Mouse (Mus musculus): Measurements from ENCODE around the gene Pmfbp1. TPM values are rescaled to one million over a fixed set of nuclear protein-coding genes. Genes with fewer than 3 reads are reported as not detected.
"Not testable (repeated sequence)": the region's sequence is repeated elsewhere in the genome, so short reads cannot be mapped to it uniquely, and the experiment has no call there.

Gene Pmfbp1
- polyA plus RNA-seq (2012; rRNA removed): 0.02 TPM in 1 of 2 replicates, not detected in the other

DNA sequence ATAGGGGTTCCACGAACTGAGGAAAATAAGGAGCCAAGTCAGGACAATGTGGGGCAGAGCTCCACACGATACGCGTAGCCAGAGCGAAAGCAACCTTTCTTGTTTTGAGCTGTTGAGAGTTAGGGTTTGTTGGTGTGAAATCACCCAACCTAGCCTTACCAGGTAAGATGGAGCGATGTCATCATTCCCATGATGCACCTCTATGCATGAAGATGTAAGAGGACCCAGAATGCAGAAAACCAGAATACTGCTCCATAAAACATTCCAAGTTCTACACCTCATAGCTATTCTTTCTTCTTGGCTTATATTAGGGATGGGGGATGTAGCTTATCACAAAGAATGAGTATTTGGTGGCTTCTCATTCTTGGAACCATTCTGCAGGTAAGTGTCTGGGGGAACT lies at the start of gene Pmfbp1:
TSS of gene Pmfbp1 (plus strand) at position 301 of the 400 bp plus-strand sequence.
- TF ChIP-seq POLR2A (IDR thresholded peaks at IDR 0.05; ENCODE audit: borderline replicate concordance, extremely low read depth, low read depth, low read length) (no peak), CTCF (IDR thresholded peaks at IDR 0.05; ENCODE audit: insufficient read depth, low read length) (no peak)
- Histone ChIP-seq H3K4me3 (replicated peaks; ENCODE audit: extremely low read depth, low read depth, low read length) (no peak within 1 kb of the TSS), H3K4me1 (ENCODE audit: control insufficient read depth, insufficient read depth, low read length) (no peaks in the 10 kb centered on the region)
- WGBS: 92% methylated on average over 6 of the region's 6 CpGs
- DNase-seq: no peak

DNA sequence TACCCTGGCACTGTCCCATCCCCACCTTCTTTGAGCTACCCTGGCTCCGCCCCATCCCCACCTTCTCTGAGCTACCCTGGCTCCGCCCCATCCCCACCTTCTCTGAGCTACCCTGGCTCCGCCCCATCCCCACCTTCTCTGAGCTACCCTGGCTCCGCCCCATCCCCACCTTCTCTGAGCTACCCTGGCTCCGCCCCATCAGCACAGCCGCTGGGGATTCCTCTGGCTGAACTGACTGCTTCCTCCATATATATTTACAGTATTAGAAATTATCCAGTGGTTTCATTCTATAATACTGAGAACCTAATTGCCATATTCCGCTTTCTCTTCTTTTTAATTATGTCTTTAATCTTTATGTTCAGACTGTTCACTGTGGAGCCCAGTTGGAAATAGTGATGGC lies 46.9 kb upstream of the Pmfbp1 start:
- 32% methylated on average over 7 of the region's 7 CpGs for WGBS
- DNase-seq; H3K4me1 ChIP-seq (ENCODE audit: control insufficient read depth, insufficient read depth, low read length); H3K4me3 ChIP-seq (replicated peaks; ENCODE audit: extremely low read depth, low read depth, low read length): not testable (repeated sequence)

DNA sequence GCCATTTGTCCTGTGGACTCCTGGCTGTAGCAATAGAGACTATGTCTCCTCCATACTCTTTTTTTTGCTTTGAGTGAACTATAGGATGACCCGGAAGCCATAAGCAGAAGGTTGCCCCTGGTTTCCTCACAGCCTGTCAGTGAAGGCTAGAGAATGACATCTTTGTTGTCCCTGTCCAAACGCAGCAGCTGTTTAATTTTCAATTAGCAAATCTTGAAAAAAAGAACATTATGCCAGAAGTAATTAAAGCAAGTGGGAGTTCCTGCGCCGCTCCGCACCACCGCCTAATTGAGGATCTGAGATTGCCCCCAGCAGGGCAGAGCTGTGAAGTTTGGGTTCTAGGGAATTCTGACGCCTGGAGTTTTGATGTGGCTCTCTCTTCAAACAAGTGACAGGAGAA lies 42.8 kb upstream of the Pmfbp1 start:
- 68% methylated on average over 7 of the region's 7 CpGs for WGBS

DNA sequence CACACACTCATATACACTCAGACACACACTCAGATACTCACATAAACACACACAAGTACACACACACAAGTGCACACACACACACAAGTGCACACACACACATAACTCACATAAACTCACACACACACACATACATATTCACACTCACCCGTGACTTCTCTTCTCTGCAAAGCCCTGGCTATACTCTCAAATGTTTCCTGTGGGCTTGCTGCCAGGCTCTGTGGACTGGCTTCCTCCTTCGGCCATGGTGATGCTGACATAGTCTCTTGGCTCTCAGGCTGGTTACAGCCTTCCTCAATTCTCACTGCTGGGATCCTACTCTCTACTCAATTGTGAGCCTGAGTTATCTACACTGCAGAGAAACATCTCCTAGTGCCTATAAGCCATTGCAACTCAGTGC lies 38.7 kb upstream of the Pmfbp1 start:
- TF ChIP-seq CTCF (IDR thresholded peaks at IDR 0.05; ENCODE audit: insufficient read depth, low read length): no peak
- TF ChIP-seq POLR2A (IDR thresholded peaks at IDR 0.05; ENCODE audit: borderline replicate concordance, extremely low read depth, low read depth, low read length): no peak
- H3K4me3 ChIP-seq (replicated peaks; ENCODE audit: extremely low read depth, low read depth, low read length): no peak overlapping the region
- DNase-seq: no peak
- H3K4me1 ChIP-seq (ENCODE audit: control insufficient read depth, insufficient read depth, low read length): no peaks in the 10 kb centered on the region
- 9% methylated on average over 2 of the region's 2 CpGs for WGBS

More for the DNA sequence above, 42.8 kb upstream of the Pmfbp1 start:
- Histone ChIP-seq H3K4me1 (ENCODE audit: control insufficient read depth, insufficient read depth, low read length) (no peaks in the 10 kb centered on the region), H3K4me3 (replicated peaks; ENCODE audit: extremely low read depth, low read depth, low read length) (no peak overlapping the region)
- DNase-seq: no peak
- no peak for TF ChIP-seq CTCF (IDR thresholded peaks at IDR 0.05; ENCODE audit: insufficient read depth, low read length)
- no peak for TF ChIP-seq POLR2A (IDR thresholded peaks at IDR 0.05; ENCODE audit: borderline replicate concordance, extremely low read depth, low read depth, low read length)

DNA sequence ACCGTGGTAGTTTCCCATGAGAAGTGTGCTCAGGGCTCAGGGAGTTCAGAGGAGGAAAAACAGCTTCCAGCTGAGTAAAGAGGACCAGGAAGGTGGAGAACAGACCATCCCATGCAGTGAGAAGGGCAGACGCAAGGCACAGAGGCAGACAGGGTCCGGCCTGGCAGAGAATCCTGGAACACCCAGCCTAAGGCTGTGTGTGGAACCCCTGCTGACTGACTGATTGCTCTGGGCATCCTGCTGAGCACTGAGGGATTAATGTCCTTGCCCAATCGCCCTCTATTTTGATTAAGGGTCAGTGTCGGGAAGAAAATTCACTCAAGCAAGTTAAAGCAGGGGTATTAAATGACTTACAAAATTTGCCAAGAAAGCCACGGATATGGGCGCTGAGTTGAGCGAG lies 36.4 kb upstream of the Pmfbp1 start:
- Histone ChIP-seq H3K4me1 (ENCODE audit: control insufficient read depth, insufficient read depth, low read length) (no peaks in the 10 kb centered on the region), H3K4me3 (replicated peaks; ENCODE audit: extremely low read depth, low read depth, low read length) (no peak overlapping the region)
- no peak for DNase-seq
- TF ChIP-seq POLR2A (IDR thresholded peaks at IDR 0.05; ENCODE audit: borderline replicate concordance, extremely low read depth, low read depth, low read length) (no peak), CTCF (IDR thresholded peaks at IDR 0.05; ENCODE audit: insufficient read depth, low read length) (no peak)
- WGBS: 73% methylated on average over 8 of the region's 8 CpGs

DNA sequence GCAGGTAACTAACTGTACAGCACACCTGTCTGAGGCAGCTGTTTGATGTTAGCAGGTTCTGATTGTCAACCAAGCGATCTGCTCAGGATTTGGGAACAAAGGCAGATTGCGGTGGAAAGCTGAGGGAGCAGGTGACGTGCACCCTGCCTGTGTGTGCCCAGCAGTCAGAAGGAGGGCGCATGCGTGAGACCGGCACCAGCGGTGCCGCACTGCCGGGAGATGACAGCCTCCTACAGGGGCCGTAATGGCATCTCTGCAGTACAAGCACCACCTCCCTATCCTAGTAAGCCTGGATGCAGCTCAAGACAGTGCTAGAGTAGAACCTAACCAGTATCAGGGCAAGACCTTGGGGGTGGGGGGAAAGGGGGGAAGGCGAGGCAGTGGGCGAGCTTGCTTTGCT lies 35.2 kb upstream of the Pmfbp1 start:
- no peaks in the 10 kb centered on the region for H3K4me1 ChIP-seq (ENCODE audit: control insufficient read depth, insufficient read depth, low read length)
- no peak for DNase-seq
- WGBS: 72% methylated on average over 12 of the region's 12 CpGs
- H3K4me3 ChIP-seq (replicated peaks; ENCODE audit: extremely low read depth, low read depth, low read length): no peak overlapping the region
- TF ChIP-seq CTCF (IDR thresholded peaks at IDR 0.05; ENCODE audit: insufficient read depth, low read length): no peak

DNA sequence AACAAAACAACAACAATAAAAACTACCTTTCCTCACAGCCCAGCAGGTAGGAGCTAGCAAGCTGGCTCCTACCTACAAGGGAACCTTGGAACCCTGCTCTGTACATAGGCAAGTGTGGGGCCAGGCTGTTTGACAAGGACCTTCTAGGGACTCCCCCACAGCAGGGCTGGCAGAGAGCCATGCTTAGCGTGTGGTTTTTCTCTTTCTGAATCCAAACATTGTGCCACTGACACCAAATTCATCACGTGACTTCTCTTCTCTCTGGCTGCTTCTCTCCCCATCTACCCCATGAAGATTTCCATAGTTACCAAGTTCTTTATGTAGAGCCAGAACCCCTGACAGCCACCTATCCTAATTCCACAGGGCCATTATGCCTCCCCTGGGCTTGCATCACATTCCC lies 30.8 kb upstream of the Pmfbp1 start:
- Histone ChIP-seq H3K4me3 (replicated peaks; ENCODE audit: extremely low read depth, low read depth, low read length) (no peak overlapping the region), H3K4me1 (ENCODE audit: control insufficient read depth, insufficient read depth, low read length) (no peaks in the 10 kb centered on the region; the same call in 1 of the 2 replicates)
- DNase-seq: no peak
- 9% methylated on average over 2 of the region's 2 CpGs for WGBS
- no peak for TF ChIP-seq POLR2A (IDR thresholded peaks at IDR 0.05; ENCODE audit: borderline replicate concordance, extremely low read depth, low read depth, low read length)
- no peak for TF ChIP-seq CTCF (IDR thresholded peaks at IDR 0.05; ENCODE audit: insufficient read depth, low read length)

DNA sequence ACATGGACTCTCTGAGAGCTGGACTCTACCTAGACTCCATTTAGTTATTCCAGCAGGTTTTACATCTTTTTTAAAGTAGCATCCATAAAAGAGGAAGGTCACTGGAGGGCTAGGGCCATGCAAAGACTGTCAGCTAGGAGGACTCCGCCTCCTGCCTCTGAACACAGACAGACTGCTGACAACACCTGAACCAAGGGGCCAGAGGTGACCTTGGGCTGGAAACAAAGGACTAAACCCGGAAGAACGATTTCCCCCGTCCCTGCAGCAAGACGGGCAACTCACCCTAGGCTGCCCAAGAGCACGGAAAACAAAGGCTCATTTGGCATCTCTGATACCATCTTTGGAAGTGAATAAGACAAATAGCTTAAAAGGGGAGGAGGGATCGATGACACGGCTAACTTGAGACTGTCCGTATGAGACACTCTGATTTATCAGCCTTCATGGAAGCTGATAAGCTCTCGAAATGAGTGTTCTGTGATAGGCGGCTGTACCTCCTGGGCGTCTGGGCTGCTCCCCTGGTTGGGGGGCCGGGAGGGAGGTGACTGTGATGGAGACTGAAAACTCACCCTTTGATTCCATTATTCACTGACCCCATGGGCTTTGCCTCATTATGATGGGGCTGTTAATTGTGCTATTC lies 30.0 kb upstream of the Pmfbp1 start:
- no peaks in the 10 kb centered on the region; the same call in 1 of the 2 replicates for H3K4me1 ChIP-seq (ENCODE audit: control insufficient read depth, insufficient read depth, low read length)
- TF ChIP-seq CTCF (IDR thresholded peaks at IDR 0.05; ENCODE audit: insufficient read depth, low read length) (no peak), POLR2A (IDR thresholded peaks at IDR 0.05; ENCODE audit: borderline replicate concordance, extremely low read depth, low read depth, low read length) (no peak)
- no peak overlapping the region for H3K4me3 ChIP-seq (replicated peaks; ENCODE audit: extremely low read depth, low read depth, low read length)
- DNase-seq: no peak
- WGBS: 9% methylated on average over 13 of the region's 13 CpGs

DNA sequence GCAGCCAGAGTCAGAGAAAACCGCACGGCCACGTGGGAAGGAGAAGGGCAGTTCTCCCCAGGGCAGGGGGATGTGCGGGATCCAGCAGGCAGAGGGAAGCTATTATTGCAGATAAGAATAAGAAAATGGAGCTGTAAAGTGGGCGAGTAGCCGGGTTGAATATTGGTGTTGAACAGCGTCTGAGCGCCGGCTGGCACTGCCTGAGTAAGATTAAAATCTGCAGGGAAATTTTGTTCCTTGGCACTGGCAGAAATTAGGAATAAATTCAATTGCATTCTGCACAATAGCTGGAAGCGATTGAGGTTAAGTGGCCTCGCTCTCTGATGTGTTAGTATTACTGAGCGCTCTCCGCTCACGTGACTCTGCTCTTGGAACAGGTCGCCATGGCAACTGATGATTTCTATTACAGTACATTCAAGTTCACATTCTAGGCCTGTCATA lies 29.4 kb upstream of the Pmfbp1 start:
- no peak overlapping the region for H3K4me3 ChIP-seq (replicated peaks; ENCODE audit: extremely low read depth, low read depth, low read length)
- no peaks in the 10 kb centered on the region; the same call in 1 of the 2 replicates for H3K4me1 ChIP-seq (ENCODE audit: control insufficient read depth, insufficient read depth, low read length)
- no peak for DNase-seq
- TF ChIP-seq POLR2A (IDR thresholded peaks at IDR 0.05; ENCODE audit: borderline replicate concordance, extremely low read depth, low read depth, low read length) (no peak), CTCF (IDR thresholded peaks at IDR 0.05; ENCODE audit: insufficient read depth, low read length) (no peak)
- WGBS: 14% methylated on average over 15 of the region's 15 CpGs

DNA sequence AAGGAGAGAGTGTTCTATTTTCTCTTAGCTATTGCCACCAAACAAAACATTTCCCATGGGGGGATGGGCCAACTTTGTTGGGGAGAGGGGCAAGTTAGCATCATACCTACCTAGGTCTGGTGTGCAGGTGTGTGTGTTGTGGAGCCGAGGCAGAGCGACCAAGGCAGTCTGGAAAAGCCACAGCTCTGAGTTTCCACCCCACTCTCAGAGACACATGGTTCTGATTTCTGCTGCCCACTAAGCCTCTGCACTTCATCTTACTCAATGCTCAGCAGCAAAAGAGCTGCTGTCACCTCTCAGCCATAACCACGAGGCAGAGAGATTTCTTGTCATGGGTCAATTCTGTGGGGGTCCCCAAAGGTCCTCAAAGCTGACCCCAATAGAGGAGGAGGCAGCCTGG lies 28.8 kb upstream of the Pmfbp1 start:
- WGBS: 67% methylated on average over 3 of the region's 3 CpGs
- TF ChIP-seq POLR2A (IDR thresholded peaks at IDR 0.05; ENCODE audit: borderline replicate concordance, extremely low read depth, low read depth, low read length): no peak
- TF ChIP-seq CTCF (IDR thresholded peaks at IDR 0.05; ENCODE audit: insufficient read depth, low read length): no peak
- no peak for DNase-seq
- Histone ChIP-seq H3K4me1 (ENCODE audit: control insufficient read depth, insufficient read depth, low read length) (no peaks in the 10 kb centered on the region; the same call in 1 of the 2 replicates), H3K4me3 (replicated peaks; ENCODE audit: extremely low read depth, low read depth, low read length) (no peak overlapping the region)

Measured in lung, adult 2 months (tissue).